Mouse (Mus musculus) lung, embryonic 16.5 days (tissue): Measurements from ENCODE around the gene Cd200. TPM values are rescaled to one million over a fixed set of nuclear protein-coding genes. Genes with fewer than 3 reads are reported as not detected.
"Not testable (repeated sequence)": the region's sequence is repeated elsewhere in the genome, so short reads cannot be mapped to it uniquely, and the experiment has no call there.

Source experiments
- ATAC-seq: fragments of 200-750 bp; cut with Nextera tagmentation; 2 replicates; pipeline ENCODE4 v1.8.0; 2017; ENCODE audit warnings: low read depth, mild to moderate bottlenecking, moderate library complexity
- H3K27ac ChIP-seq: fragments of 300-500 bp; sonication (generic); 2 replicates; pipeline ENCODE4 v1.5.1; 2014; ENCODE audit warnings: mild to moderate bottlenecking, control low read depth, low read length
- H3K27me3 ChIP-seq: fragments of 300-500 bp; sonication (generic); 2 replicates; pipeline ENCODE4 v1.6.1; 2014; ENCODE audit warnings: low read depth, low read length, mixed read lengths; ENCODE audit not compliant: control insufficient read depth, insufficient read depth
- H3K36me3 ChIP-seq: fragments of 300-500 bp; sonication (generic); 2 replicates; pipeline ENCODE4 v1.6.1; 2014; ENCODE audit warnings: low read length; ENCODE audit not compliant: control insufficient read depth, insufficient read depth
- H3K4me1 ChIP-seq: fragments of 300-500 bp; sonication (generic); replicated peaks from 2 replicates; pipeline ENCODE4 v1.6.1; 2014; ENCODE audit warnings: low read length, mixed read lengths; ENCODE audit not compliant: control insufficient read depth, insufficient read depth
- H3K4me2 ChIP-seq: fragments of 300-500 bp; sonication (generic); 2 replicates; pipeline ENCODE4 v1.6.1; 2014; ENCODE audit warnings: low read depth, low read length, control low read depth
- H3K4me3 ChIP-seq: fragments of 300-500 bp; sonication (generic); 2 replicates; pipeline ENCODE4 v1.5.1; 2014; ENCODE audit warnings: mild to moderate bottlenecking, low read length, control low read depth
- H3K9ac ChIP-seq: fragments of 300-500 bp; sonication (generic); 2 replicates; pipeline ENCODE4 v1.6.1; 2014; ENCODE audit warnings: low read length, control low read depth
- H3K9me3 ChIP-seq: fragments of 300-500 bp; sonication (generic); 2 replicates; pipeline ENCODE4 v1.6.1; 2016; ENCODE audit warnings: low read length; ENCODE audit not compliant: control insufficient read depth
- WGBS: fragments of 180-500 bp; shearing (Covaris S2); extraction: QIAGEN DNeasy Blood & Tissue Kit; methylation state at CpG from one replicate; pipeline ENCODE4 v1.1.7; 2014; 5-methylcytosine and 5-hydroxymethylcytosine counted together
- polyA plus RNA-seq: library from polyadenylated mRNA; unstranded; fragments of >200 nt; fragmentation: Nextera tagmentation; extraction: Ambion mirVana; gene quantifications from 2 replicates; pipeline ENCODE4 v1.2.1, GENCODE M21; 2015

The Cd200 gene
- polyA plus RNA-seq, 1 experiment from 2014 or later, result 82.9 TPM

DNA sequence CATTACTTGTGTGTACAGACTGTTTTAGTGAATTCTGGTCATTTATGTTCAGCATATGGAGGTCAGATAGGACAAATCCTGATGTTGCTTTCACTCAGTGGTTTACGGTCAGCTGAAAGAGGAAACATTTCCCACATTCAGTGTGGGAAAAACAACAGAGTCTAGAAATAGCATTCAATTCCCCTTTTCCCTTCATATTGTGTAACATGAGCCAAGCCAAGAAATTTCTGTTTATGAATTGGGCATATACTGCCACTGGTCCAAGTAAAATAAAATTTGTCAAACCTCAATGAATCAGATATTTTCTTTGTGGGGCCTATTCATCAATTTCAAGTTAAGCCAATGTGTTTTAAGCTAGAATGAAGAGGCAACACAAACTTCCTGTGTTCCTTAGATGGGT, 37.8 kb downstream of the Cd200 start:
- 39% methylated on average over 1 of the region's 1 CpGs for WGBS
- H3K4me2 ChIP-seq, result no peak overlapping the region

DNA sequence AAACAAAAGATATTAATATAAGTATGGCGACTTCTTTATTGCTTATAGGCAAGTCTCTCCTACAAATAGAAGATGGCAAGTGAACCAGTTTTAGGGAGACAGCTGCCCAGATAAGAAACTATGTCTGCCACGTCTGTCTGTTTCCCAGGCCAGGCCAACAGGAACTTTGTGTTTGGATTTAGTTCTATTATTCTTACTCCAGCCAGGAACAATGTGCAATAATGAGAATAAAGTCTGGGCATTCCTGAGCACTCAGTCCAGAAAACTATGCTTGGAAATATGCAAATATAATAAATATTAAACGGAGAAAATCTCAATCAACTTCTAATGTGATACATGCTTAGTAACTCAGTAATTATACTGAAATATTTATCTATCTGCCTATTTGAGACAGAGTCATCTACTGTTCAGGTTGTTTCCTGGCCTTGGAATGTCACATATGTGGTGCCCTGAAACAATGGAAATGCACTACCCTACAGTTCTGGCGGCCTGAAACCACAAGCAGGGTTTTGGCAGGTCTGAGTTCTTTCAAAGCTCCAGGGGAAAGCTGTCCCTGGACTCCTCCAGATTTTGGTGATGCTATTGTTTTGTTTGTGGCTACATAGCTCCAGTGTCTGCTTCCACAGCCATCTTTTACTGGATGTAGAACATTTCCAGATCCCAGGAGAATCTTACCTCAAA, 39.4 kb downstream of the Cd200 start:
- peak overlapping the region; percentile 75 for H3K27ac ChIP-seq
- no peak overlapping the region for H3K9ac ChIP-seq
- H3K4me1 ChIP-seq, result 0 out of 2 replicates have a peak, but pooled peaks cover 9% of the 10 kb centered on the region
- no peaks in the 10 kb centered on the region for H3K36me3 ChIP-seq
- H3K4me3 ChIP-seq, result no peak overlapping the region
- WGBS, result 60% methylated on average over 4 of the region's 4 CpGs
- H3K4me2 ChIP-seq, result no peak overlapping the region
- 0 out of 2 replicates have a peak, but pooled peaks have one; percentile 31 for ATAC-seq
- H3K9me3 ChIP-seq, result no peaks in the 10 kb centered on the region
- H3K27me3 ChIP-seq, result no peaks in the 10 kb centered on the region

More for the DNA sequence above, 37.8 kb downstream of the Cd200 start:
- ATAC-seq, result no peak
- Histone ChIP-seq H3K4me1 (0 out of 2 replicates have a peak, but pooled peaks cover 6% of the 10 kb centered on the region), H3K36me3 (no peaks in the 10 kb centered on the region), H3K4me3 (no peak overlapping the region), H3K27me3 (no peaks in the 10 kb centered on the region), H3K9ac (no peak overlapping the region), H3K9me3 (no peaks in the 10 kb centered on the region), H3K27ac (peak overlapping the region; percentile 44; the same call in 1 of the 2 replicates)

DNA sequence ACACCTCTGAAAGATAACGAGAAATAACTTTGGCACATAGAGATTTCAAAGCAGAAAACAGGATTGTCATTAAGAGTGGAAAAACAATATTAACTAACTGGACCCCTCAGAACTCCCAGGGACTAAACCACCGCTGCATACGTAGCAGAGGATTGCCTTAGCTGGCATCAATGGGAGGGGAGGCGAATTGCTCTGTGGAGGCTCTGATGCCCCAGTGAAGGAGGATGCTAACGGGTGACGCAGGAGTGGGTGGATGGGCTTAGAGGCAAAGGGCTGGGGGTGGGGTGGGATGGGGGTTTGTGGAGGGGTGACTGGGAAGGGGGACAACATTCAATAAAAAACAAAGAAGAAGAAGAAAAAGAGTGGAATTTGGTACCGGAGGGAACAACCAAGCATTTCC, 42.7 kb downstream of the Cd200 start:
- Histone ChIP-seq H3K9ac (no peak overlapping the region), H3K4me2 (no peak overlapping the region), H3K36me3 (no peaks in the 10 kb centered on the region), H3K4me3 (no peak overlapping the region), H3K9me3 (no peaks in the 10 kb centered on the region), H3K27me3 (no peaks in the 10 kb centered on the region), H3K27ac (no peak overlapping the region; the same call in 1 of the 2 replicates), H3K4me1 (0 out of 2 replicates have a peak, but pooled peaks cover 11% of the 10 kb centered on the region)
- no peak for ATAC-seq
- 67% methylated on average over 7 of the region's 7 CpGs for WGBS

DNA sequence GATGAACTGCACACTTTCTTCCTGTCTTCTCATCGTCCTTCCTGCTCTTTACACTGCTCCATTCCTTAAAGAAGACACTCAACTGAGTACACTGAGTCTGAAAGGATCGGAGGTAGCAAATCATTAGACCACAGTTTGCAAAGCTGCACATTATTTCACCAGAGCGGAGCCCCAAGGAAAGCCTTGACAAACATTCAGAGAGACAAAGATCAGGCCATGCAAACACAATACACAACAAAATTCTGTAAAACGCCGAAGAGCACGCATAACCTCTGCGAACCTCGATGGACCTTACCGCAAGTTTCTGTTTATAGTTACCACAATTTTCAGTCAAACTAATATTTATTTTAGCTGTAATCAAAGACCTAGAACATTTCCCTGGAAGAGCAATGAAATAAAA, 43.5 kb downstream of the Cd200 start:
- no peak for ATAC-seq
- Histone ChIP-seq H3K36me3 (no peaks in the 10 kb centered on the region), H3K4me3 (no peak overlapping the region), H3K27ac (no peak overlapping the region), H3K27me3 (no peaks in the 10 kb centered on the region), H3K4me2 (0 out of 2 replicates have a peak overlapping the region, but pooled peaks have one; percentile 3), H3K9ac (no peak overlapping the region), H3K4me1 (0 out of 2 replicates have a peak, but pooled peaks cover 9% of the 10 kb centered on the region), H3K9me3 (no peaks in the 10 kb centered on the region)
- 44% methylated on average over 9 of the region's 9 CpGs for WGBS

DNA sequence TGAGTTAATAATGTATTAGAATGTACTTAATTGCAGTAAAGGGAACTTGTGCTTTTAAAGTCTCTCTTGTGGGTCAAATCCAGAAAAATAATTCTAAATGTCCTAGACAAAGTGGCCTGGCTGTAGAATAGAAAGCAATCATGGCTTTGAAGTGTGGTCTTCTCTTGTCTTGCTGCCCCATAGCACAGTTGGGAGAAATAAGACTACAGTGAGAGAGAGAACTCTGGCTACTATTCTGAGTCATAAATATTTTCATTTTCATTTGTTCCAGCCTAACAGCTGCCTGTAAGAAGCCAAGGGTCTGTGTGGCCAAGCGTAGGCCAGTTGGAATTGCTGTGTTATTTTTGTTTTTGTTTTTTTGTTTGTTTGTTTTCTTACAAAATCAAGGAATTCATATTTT, 44.2 kb downstream of the Cd200 start:
- H3K4me1 ChIP-seq, result 0 out of 2 replicates have a peak, but pooled peaks cover 9% of the 10 kb centered on the region
- H3K4me3 ChIP-seq, result no peak overlapping the region
- no peaks in the 10 kb centered on the region for H3K9me3 ChIP-seq
- 71% methylated on average over 1 of the region's 1 CpGs for WGBS
- no peak overlapping the region for H3K4me2 ChIP-seq
- H3K36me3 ChIP-seq, result no peaks in the 10 kb centered on the region
- no peaks in the 10 kb centered on the region for H3K27me3 ChIP-seq
- peak overlapping the region; percentile 86; the same call in 1 of the 2 replicates for H3K27ac ChIP-seq
- no peak for ATAC-seq
- H3K9ac ChIP-seq, result no peak overlapping the region

DNA sequence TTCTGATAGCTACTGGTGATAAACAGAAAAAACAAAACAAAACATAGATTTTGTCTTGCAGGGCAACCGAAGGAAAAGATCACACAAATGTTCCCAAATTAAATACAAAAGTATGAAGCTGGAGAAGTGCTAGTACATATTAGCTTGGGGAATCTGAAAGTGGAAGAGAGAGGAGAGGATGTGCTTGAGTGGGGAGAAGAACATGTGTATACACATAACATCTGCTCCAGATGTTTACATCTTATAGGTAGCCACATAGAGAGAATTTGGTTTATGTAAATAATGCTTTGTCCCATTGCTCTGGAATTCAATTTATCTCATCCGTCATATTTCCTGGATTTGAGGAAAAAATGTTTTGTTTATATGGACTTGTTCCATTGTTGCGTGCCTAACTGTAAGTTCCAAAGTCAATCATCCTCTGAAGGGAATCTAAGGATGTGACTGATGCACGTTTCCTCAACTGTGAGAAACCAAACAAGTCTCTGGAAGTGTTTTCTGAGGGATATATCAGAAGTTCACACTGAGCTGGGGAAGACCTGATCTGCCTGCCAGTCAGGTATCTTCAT, 45.3 kb downstream of the Cd200 start:
- H3K4me2 ChIP-seq, result no peak overlapping the region; the same call in 1 of the 2 replicates
- H3K27me3 ChIP-seq, result no peaks in the 10 kb centered on the region
- peak overlapping the region; percentile 86 for H3K27ac ChIP-seq
- no peak overlapping the region for H3K9ac ChIP-seq
- peak; percentile 80 for ATAC-seq
- 46% methylated on average over 4 of the region's 4 CpGs for WGBS
- H3K4me1 ChIP-seq, result 0 out of 2 replicates have a peak, but pooled peaks cover 9% of the 10 kb centered on the region
- no peak overlapping the region for H3K4me3 ChIP-seq
- H3K9me3 ChIP-seq, result no peaks in the 10 kb centered on the region
- H3K36me3 ChIP-seq, result no peaks in the 10 kb centered on the region

DNA sequence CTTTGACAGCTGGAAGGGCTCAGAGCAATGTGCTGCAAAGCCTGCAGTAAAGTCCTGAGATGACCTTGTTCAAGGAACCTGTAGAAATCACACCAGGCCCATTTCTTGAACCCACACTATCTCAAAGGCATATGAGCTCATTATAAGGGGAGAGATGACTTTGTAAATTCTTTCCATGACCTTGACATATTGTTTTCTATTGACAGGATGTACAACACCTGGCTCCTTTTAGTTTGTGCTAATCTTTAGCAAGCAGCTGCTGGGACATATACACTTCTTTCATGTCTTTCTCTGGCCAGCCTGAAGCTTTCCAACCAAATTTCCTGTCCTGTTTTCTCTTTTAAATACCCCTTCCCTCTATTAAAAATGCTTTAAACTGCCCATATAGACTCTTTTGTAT, 47.4 kb downstream of the Cd200 start:
- Histone ChIP-seq H3K9ac (no peak overlapping the region), H3K4me1 (0 out of 2 replicates have a peak, but pooled peaks cover 6% of the 10 kb centered on the region), H3K36me3 (no peaks in the 10 kb centered on the region), H3K4me3 (no peak overlapping the region), H3K4me2 (no peak overlapping the region), H3K27me3 (no peaks in the 10 kb centered on the region), H3K9me3 (no peaks in the 10 kb centered on the region), H3K27ac (peak overlapping the region; percentile 29; the same call in 1 of the 2 replicates)
- no peak for ATAC-seq

DNA sequence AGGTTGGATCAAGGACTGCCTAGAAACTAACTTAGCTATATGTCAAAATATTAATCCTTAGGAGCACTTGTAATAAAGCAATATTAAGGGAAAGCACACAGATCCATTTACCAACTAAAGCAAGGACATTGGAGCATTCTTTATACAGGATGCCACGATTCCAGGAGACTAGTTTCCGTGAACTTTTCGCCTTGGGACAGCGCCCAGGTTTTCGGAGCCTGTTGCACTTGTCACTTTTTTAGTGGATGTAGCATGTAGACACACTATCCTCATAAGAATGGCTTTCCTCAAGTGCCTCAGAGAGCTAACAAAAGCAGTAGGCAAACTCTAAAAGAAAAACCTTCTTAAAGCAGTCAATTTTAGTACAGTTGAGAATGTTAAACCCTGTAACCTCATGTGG, 50.4 kb downstream of the Cd200 start:
- not testable (repeated sequence) for H3K4me3 ChIP-seq, H3K9ac ChIP-seq, ATAC-seq, H3K9me3 ChIP-seq, H3K27me3 ChIP-seq, H3K36me3 ChIP-seq, H3K27ac ChIP-seq, H3K4me1 ChIP-seq, H3K4me2 ChIP-seq
- WGBS, result 84% methylated on average over 5 of the region's 5 CpGs

DNA sequence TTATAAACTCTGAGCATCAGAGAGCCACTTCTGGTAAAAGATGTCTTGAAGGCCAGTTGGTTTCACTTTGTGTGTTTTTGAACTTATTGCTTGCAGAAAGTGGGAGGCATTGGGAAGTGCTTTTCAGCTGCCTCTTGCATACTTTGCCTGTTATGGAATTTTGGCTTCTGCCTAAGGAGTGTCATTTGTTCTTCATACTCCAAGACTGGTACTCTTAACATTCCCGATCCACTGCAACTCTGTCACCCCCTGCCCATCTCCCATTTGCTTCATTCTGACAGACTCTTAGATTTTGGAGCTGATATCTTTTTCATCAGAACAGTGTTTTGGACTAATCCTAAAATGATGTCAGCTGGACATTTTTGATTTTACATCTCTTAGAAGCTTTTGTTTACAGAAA, 51.7 kb downstream of the Cd200 start:
- H3K9ac ChIP-seq, result no peak overlapping the region
- no peak overlapping the region for H3K4me2 ChIP-seq
- no peak overlapping the region for H3K4me3 ChIP-seq
- H3K9me3 ChIP-seq, result no peaks in the 10 kb centered on the region
- no peak for ATAC-seq
- no peaks in the 10 kb centered on the region for H3K4me1 ChIP-seq
- H3K27ac ChIP-seq, result peak overlapping the region; percentile 15; the same call in 1 of the 2 replicates
- no peaks in the 10 kb centered on the region for H3K27me3 ChIP-seq
- 61% methylated on average over 1 of the region's 1 CpGs for WGBS
- no peaks in the 10 kb centered on the region for H3K36me3 ChIP-seq
